Mouse (Mus musculus) kidney, postnatal 36 days (tissue): ENCODE data around the gene Nosip.
A peak's percentile ranks its signal among the peaks of the same experiment; 100 is the strongest.

Experiments used
- DNase-seq, 2 experiments: peaks; one replicate each; pipeline ENCODE4 v3.0.0; 2021 to 2022; ENCODE audit warnings: mixed read lengths in 2 of 2

Nosip gene

DNA sequence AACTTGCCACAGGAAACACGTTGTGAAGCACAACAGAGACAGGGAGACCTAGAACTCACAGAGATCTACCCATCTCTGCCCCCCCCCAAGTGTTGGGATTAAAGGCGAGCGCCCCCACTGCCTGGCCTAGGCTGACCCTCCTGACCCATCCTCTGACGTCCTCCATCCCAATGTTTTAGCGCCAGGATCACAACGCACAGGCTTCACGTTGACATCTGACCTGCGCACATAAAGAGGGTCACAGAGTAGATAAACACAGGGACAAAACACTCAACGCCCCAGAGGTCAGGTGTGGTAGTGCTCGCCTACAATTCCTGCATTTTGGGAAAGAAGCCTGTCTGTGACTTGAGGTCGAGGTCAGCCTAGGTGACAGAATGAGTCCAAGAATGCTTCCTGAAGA, 25.5 kb upstream of the Nosip start:
- DNase-seq = no peak

DNA sequence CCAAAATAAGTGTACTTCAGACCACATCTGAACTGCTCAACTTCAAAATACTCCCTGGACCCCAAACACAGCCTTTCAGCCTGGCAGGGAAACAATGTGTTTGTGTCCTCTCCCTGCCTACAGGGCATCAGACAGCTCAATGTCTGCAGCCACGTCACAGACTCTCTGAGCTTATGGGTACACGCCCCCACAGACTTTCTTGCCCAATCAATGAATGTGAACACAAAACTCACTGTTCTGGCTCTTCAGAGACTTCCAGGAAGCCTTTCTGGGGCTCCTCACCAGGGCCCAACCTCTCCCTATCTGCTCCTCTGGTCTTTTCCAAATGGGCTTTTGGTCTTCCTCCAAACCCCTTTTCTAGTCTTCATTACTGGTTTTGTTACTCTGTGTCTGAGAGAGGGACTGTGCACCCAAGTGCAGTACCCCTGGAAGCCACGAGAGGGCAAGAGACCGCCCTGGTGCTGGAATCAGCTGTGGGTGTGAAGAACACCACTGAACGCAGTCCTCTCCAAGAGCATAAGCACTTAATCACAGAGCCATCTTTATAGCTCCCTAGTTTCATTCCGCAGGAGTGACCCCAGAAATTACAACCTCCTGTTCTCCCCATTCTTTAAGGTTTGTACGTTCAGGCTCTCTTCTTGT, 24.4 kb upstream of the Nosip start:
- DNase-seq = peak; percentile 53 to 82

DNA sequence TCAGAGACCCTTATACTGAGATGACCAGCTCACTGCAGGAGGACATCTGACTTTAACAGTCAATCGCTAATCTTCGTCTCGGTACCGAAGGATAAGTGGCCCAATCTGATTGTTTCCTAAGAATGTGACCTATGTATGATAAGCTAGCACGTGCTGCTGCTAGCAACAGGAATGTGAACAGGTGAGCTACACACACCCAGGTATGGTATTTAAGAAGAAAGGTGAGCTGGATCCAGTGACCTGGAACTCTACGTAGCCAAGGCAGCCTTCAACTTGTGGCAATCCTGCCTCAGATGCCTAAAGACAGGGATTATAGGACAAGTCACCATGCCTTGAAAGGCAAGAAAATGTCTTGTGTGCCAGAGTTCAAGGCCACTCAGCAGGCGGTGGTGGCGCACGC, 23.8 kb upstream of the Nosip start:
- DNase-seq = no peak

DNA sequence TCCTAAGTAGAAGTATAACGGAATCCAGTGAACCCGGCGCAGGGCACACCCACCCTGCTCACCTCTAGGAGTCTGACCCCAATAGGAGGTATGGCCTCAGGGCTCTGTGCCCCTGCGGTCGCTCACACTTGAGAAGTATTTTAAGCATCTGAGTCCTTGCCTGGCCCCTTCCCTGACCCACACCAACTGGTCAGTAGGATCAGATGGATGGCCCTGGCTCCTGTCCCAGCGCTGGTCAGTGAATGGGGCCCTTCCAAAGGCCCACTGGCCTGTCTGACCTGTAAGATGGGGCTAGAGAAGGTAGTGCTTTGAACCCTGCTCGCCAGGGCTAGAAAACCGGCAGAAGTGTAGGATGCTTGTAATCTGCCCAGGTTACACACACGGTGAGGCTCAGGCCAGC, 21.4 kb upstream of the Nosip start:
- no peak for DNase-seq

DNA sequence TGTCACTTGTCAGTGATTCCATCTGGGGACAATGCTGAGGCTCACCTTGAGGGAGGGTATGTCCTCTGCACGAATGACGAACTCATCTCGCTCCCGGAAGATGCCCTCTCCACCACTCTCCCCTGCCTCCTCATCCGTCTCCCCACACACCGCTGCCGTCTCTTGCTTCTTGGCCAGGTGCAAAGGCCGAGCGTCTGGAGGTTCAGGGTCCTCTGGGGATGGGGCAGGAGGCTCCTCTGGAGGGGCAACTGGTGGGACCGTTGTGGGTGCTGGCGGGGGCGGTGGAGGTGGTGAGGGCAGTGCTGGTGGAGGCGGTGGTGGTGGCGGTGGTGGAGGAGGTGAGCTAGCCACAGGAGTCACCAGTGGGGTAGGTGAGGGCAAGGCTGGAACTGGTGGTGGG, 18.9 kb upstream of the Nosip start:
- no peak for DNase-seq

DNA sequence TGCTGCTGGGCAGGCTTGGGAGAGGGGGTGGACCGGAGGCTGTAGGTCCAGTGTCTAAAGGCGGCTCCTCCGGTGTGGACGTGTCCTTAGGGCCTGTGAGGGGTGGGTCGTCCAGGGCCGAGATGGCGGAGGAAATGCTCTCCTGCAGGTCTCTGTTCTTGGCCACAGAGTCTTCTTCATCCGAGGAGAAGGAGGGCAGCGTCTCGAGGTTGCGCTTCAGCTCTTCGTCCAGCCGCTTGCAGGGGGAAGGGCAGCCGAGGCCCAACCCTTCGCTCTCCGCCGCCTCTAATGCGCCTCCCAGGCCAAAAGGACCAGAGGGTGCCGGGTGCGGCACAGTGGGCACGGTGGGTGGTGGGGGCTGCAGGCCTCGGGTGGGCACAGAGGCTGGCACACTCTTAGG, 16.5 kb upstream of the Nosip start:
- no peak for DNase-seq

DNA sequence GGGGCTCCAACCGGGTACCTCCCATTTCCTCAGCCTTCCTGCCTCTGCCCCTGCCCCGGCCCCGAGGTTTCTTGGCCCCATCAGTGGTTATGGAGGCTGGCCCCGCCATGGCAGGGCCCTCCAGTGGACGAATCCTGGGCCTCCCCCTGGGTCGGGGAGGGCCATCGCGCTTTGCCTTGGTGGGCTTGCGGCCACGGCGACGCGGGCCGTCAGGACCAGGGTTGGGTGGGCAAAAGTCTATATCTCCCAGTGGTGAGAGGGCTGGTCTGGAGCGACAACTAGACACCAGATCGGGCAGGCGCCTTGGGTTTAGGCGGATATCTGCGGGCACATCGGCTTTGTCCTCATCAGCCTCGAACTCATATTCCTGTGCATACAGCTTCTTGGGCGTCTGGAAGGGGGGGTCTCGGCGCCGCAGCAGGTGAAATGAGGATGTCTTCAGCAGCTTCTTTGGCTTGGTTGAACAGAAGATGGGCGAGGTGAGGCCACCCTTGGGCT, 15.3 kb upstream of the Nosip start:
- no peak for DNase-seq

DNA sequence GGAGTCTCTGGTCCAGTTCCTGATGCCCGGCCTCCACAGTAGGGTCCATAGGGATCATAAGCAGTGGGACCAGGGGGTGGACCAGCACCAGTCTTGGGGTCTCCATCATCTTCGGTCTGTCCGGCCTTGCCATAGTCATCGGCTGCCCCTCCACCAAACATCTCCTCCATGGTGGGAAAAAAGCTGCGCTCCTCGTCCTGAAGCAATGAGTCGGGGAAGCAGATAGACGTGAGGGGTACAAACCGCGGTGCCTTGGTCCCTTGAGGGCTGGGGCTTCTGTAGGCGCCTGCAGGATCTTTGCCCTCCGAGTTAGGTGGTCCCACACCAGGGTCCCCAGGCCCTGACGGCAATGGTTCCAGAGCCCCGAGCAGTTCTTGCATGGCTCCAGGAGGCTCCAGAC, 14.7 kb upstream of the Nosip start:
- no peak for DNase-seq

DNA sequence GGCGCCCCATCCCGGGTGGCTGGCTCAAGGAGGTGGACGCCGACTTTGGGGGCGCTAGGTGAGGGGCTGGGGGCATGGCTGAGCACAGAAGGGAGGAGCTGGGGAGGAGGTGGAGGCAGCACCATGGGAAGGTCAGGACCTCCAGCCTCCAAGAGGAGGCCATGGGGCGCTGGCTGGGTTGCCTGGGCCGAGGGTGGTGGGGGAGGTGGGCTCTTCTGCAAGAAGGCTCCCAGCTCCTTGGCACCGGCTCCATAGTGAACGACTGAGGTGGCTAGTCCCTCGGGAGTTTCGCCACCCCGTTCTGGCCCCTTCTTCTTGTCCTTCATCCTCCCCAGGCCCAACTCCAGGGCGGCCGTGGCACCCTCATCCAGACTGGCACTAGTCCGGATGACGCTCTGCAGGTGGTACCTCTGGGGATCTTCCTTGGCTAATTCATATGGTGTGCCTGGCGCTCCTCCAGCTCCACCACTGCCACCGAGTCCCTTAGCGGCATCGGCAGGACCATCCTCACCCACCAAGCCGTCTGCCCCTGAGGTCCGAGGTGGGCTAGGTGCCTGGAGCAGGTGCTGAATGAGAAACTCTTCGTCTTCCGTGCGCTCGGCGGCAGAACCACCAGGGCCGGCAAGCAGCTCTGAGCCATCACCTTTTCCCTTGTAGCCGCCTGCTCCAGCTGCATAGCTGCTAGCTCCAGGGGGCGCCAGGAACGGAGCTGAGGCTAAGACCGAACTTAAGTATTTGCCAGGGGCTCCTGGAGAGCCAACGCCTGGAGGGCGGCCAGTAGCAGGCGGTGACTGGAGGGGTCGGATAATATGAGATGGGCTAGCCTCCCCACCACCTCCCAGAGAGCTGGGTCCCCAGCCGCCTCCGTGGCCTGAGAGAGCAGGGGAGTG, 14.0 kb upstream of the Nosip start:
- DNase-seq = peak in 1 of 2 experiments; percentile 27

DNA sequence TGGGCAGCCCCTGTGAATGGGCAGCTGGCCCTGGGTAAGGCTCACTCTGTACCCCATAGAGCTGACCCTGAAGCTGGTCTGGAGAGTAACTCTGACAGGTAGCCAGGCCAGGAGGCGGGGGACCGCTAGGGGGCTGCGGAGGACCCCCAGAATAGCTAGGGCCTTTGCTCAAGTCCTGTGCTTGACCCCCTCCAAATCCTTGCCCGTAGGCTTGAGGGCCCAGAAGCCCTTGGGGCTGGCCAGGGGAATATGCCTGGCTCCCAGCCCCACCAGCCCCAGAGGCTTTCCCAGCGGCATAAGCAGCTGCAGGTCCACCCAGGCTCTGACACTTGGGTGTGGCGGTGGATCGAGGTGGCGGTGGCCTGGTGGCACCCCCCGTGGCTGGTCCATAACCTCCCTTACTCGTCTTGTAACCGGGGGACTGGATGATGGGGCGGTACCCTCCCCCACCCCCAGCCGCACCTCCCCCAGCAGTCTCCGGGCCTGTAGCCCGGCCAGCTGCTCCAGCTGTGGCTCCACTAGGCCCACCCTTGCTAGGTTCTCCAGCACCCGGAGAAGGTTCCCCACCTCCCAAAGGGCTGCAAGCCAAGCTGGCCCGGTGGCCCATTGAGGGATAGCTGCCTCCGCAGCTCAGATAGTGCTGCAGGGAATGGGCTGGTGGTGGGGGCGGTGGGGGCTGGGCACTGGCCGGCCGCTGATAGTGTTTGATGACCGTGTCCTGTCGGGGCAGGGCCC, 13.1 kb upstream of the Nosip start:
- DNase-seq = no peak

DNA sequence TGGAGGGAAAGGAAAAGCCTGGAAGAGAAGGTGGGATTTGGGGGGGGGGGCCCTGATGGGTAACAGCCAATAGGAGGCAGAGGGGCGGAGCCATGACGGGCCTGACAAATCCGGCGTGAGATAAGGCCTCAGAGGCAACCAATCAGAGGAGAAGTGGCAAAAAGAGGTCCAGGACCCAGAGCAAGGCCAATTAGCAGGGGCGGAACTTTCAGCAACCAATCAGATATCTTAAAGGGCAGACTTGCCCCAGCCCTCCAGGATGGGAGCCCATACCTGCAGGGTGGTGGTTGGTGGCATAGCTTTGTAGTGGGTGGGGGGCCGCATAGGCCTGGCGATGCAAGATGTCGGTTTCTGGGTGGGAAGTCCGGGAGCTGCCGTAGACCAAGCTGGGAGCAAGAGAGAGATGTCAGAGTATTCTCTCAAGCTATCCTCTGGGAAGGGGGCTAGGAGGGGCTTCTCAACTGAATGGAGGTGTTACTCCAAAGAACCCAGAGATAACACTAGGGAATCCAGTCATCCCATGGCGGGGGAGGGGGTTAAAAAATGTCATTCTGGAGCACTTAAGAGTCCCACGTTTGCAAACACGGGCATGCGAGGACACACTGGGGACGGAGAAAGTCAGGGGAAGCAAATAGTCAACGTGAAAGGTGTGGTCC, 11.2 kb upstream of the Nosip start:
- peak; percentile 74 to 77 for DNase-seq

DNA sequence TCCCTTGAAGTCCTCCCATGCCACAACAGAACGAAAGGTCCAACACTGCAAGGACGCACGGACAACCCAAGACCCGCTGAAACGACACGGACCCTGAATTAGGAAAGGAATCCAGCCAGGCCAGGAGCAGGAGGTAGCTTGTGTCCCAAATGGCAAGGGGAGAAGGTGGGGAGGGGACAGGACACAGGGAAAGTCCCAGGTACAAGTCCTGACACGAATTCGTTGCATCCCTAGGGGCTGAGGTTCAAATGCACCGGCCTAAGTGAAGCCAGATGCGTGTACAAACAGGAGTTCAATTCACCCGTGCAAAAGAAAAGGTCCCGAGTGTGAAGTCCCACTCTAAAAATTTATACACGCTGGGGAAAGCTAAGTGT, 10.6 kb upstream of the Nosip start:
- no peak for DNase-seq

DNA sequence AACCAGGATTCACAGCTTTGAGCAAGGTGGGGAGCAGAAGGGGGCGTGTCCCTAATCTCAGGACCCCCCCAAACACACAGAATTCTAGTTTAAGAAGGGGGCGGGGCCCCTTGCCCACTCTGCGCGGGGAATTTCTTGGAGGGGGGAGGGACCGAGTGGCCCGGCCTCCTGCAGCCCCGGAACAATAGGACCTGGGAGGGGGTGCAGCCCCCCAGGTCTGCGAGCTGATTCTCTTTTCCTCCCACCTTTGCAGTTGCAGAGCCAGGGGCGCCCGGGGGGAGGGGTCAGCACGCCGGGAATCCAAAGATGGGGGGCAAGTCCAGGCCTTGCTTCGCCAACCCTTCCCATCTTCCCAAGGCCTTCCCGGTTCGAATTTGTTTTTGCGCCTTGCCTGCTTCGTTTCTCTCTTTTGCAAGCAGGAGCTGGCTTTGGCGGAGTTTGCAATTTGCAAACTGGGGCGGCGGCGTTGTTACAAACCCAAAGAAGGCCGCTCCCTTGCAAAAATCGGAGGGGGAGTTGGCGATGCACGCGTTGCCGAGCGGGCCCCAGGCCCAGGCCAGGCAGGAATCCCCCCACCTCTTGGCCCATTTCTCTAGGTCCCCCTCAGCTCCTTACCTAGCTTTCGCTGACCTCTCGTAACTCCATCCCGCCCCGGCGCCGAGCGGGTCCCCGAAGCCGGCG, 9.9 kb upstream of the Nosip start:
- peak; percentile 13 to 39 for DNase-seq

DNA sequence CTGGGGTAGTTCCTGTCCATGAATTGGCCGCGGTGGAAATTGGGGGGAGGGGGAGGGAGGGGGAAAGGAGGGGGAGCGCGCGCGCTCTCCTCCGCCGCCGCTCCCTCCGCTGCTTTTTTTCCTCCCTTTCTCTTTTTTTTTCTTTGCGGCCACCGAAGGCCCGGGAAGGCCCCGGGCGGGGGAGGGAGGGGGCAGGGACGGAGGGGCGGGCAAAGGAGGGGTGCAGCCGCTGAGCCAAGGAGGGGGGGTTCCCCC, 9.4 kb upstream of the Nosip start, which contains the start of gene Prr12:
Prr12 (minus strand) TSS at position 20 of the 255 bp plus-strand sequence.
- DNase-seq = peak in 1 of 2 experiments; percentile 62

DNA sequence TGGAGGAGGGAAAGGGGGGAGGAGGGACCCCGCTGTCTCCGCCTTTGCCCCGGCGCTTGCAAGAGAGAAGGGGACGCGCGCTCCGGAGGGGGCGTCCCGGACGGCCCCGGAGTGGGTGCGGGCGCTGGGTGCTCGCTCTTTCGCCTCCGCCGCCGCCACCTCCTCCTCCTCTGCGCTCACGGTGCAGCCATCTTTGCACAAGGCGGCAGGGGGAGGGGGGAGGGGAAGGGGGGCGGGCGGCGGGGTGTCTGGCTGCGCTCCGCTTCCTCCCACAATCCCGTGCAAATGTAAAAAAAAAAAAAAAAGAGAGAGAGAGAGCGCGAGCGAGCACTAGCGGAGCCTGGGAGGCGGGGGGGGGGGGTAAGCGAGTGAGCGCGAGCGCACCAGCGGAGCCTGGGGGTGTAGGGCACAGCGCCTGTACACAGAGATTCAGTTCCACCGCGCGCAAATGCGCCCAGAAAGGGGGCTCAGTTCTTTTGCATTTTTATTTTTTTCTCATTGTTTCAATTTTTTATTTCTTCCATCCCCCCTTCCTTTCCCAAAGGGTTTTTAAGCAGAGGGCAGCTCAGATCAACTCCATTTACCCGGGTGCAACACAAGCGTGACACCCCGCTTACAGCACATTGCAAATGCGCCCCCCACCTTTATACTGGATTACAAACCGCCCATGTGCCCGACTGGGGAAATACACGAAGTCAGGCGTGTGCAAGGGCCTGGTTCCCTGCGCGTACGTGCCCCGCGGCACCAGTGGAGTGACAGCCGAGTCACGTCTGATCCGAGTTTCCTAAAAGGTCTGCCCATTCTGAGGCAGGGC, 8.9 kb upstream of the Nosip start:
- DNase-seq = peak; percentile 59 to 80

DNA sequence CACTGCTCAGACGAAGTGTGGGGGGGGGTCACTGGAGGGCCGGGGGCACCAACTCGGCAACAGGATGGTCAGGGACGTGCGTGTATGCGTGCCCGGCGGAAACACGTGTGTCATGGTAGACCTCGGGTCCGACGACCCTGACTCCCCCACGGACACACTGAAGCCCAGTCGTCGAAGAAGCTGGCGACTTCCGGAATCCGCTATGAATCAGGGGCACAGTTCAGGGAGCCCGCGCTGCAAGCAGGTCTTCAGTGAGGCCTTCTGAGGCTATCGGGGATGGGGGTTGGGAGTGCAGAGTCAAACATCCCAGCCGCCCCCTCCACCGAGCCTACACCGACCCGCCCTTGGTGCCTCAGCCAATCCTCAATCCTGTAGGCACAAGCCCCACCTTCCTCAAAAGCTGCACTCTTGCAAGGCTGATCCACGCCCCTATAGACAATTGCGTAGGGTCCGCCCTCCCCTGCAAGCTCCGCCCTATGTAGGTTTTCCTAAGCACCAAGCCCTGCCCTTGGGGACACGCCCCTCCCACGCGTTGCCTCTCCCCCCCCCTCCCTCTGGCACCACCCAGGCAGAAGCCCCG, 8.2 kb upstream of the Nosip start:
- DNase-seq = peak; percentile 96 to 99

DNA sequence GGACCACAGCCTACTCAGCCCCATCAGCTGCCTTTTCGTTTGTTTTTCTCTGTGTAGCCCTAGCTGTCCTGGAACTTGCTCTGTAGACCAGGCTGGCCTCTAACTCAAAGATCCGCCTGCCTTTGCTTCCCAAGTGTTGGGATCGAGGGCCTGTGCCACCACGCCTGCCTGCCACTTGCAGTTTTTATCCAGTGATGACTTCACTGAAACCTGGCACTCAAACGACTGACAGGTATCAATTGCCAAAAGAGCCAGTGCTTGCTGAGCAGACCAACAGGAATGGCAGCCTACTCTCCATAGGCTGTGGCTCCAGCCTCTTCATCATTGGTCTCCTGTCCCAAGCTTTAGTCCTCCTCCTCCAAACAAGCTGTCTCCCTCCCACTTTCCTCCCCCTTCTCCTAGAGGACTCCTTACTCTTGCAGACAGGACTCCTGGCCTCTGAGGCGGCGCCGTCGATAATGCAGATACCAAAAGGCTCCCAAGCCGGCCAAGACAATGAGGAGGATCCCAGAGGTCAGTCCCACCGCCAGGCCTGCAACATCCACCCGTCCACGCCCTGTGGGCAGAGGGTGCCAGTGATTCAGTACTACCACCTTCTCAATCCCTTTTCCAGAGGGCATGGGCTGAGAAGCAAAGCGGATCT, 5.8 kb upstream of the Nosip start:
- DNase-seq = no peak

DNA sequence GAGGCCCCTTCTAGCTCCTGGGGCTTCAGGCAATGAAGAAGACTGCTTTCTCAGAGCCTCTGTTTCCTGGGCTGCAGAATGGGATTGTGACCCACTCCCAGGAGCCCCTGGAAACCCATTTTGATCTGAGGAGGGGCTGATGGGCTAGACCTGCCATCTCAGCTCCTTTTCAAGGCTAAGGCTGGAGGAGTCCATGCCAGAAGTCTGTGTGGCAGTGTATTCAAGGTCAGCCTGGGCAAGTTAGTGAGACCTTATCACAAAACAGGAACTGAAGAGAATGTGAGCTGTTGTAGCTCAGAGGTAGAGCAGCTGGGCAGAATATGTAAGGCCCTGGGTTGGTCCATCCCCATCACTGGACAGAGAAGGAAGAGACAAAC, 5.3 kb upstream of the Nosip start:
- DNase-seq = no peak

DNA sequence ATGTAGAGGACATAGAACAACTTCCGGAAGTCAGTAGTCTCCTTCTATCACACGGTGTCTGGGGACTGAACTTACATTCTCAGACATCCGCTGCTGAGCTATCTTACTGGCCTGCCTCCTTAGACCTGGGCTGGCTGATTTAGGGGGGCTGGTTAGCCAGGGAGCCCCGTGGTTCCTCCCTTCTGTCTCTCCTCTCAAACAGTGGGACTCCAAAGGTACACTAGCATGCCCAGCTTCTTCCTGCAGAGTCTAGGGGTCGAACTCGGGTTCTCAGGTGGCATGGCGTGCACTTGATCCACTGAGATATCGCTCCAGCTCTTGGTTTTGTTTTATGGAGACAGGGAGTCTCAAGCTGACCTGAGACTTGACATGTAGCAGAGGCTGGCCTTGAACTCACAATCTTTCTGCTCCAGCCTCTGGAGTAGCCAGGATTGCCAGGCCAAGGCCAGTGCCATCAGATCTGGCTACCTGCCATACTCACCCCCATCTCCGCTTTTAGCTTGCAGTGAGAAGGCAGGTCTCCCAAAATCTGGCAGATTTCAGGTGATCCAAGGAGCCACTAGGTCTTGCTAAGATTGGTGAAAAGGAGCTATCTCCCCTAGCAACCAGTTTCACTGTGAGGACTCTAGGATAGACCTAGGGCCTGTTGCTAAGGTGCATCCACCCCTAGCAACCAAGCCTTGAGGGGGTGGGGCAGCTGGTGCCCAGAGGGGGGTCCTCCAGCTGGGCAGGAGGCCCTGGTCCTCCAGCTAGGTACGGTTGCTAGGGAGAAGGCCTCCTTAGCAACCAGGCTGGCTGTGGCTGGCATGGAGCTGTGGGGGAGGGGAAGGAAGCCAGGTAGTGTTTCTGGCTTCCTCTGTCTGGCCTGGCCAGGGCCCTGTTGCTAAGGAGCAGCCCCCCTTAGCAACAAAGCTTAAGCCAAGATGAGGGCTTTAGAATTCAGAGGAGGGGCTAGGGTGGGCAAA, 3.3 kb upstream of the Nosip start:
- DNase-seq = no peak
